9 mouse cellular contexts compared by ENCODE assay signal in genomic region chr11:78397397-78397796, GRCm38 (mm10). TPM values are rescaled to one million over a fixed set of nuclear protein-coding genes. Genes with fewer than 3 reads are reported as not detected.
A peak's percentile ranks its signal among the peaks of the same experiment; 100 is the strongest.
DNase-seq lines count a peak whose midpoint lies in the region; ATAC-seq and TF ChIP-seq lines count a peak whose summit lies in the region.
"Had no signal": no experiment of that assay in that cellular context is flagged by ENCODE, and none has a peak within 500 bp of the region (broad histone marks: within the 10 kb centered on the region; RNA-seq: fewer than 3 reads in every experiment).

No protein-coding gene starts in this region.

- intact Hi-C loops in heart, postnatal 36 days (cut with DNase I), result no loop called here

- TF ChIP-seq EP300 in CH12.LX (IDR thresholded peaks at IDR 0.05; ENCODE audit: low read length), result no peak

- in situ Hi-C loops in CH12.LX (cut with MboI; ENCODE audit: low pct_ligation_motif_present, low pct_unique_long_range_greater_than_20kb, low sequenced_read_pairs), result no loop called here

- TF ChIP-seq POLR2A in CH12.LX (IDR thresholded peaks at IDR 0.05; ENCODE audit: low read depth, low read length), result no peak

- no peak overlapping the region for H3K27ac ChIP-seq in CH12.LX (ENCODE audit: insufficient read depth, low read depth)
- no peak overlapping the region for H3K27ac ChIP-seq in embryonic facial prominence, embryonic 15.5 days (replicated peaks)

- H3K36me3 ChIP-seq in CH12.LX (replicated peaks in 1 of 2; ENCODE audit: control insufficient read depth in 1 of 2, insufficient read depth in 1 of 2, low read length in 1 of 2), result no peaks in the 10 kb centered on the region
- no peaks in the 10 kb centered on the region for H3K36me3 ChIP-seq in embryonic facial prominence, embryonic 15.5 days

- no peak overlapping the region for H3K9ac ChIP-seq in CH12.LX (ENCODE audit: insufficient read depth, low read depth)
- no peak overlapping the region for H3K9ac ChIP-seq in embryonic facial prominence, embryonic 15.5 days

- no peak overlapping the region for H3K4me2 ChIP-seq in CH12.LX (ENCODE audit: insufficient read depth, low read depth, poor library complexity, severe bottlenecking)
- H3K4me2 ChIP-seq in embryonic facial prominence, embryonic 15.5 days (replicated peaks), result peak overlapping the region; percentile 36

- TF ChIP-seq CTCF in CH12.LX (conservative IDR thresholded peaks at IDR 0.05 in 1 of 2, IDR thresholded peaks at IDR 0.05 in 1 of 2; ENCODE audit: low read depth in 2 of 2, low read length in 2 of 2), result peak; percentile 82 to 96

- H3K79me2 ChIP-seq in CH12.LX (replicated peaks; ENCODE audit: control insufficient read depth, extremely low read depth, insufficient read depth, poor library complexity, severe bottlenecking), result no peaks in the 10 kb centered on the region

- H3K9me3 ChIP-seq in CH12.LX (replicated peaks; ENCODE audit: low read length), result no peaks in the 10 kb centered on the region
- H3K9me3 ChIP-seq in embryonic facial prominence, embryonic 15.5 days (replicated peaks), result no peaks in the 10 kb centered on the region

- peaks cover 32% of the 10 kb centered on the region for H3K27me3 ChIP-seq in CH12.LX (replicated peaks)
- no peaks in the 10 kb centered on the region; the same call in 1 of the 2 replicates for H3K27me3 ChIP-seq in embryonic facial prominence, embryonic 15.5 days

- H3K4me3 ChIP-seq in CH12.LX (replicated peaks in 1 of 3; ENCODE audit: low read depth in 2 of 3, low read length in 2 of 3, poor library complexity in 1 of 3), result no peak overlapping the region
- peak overlapping the region; percentile 16; the same call in 1 of the 2 replicates for H3K4me3 ChIP-seq in embryonic facial prominence, embryonic 15.5 days (replicated peaks)

- peak; percentile 84 for DNase-seq in CH12.LX (ENCODE audit: extremely low read depth)
- DNase-seq in adrenal gland, postnatal 36 days, result peak; percentile 84 to 88
- DNase-seq in heart, postnatal 36 days, result peak; percentile 39 to 57
- DNase-seq in layer of hippocampus, adult 9-11 months, result peak; percentile 24
- DNase-seq in lung, postnatal 4 days, result peak; percentile 74 to 85
- DNase-seq in right cerebral cortex, adult 2 months (ENCODE audit: low spot score in 2 of 2), result peak; percentile 30 to 33
- peak; percentile 46 for DNase-seq in urinary bladder, postnatal 10 days (ENCODE audit: low spot score)

- dilution Hi-C loops in CH12.LX (cut with MboI; ENCODE audit: extremely low pct_ligation_motif_present, extremely low pct_unique_long_range_greater_than_20kb, low sequenced_read_pairs), result no loop called here

- peak; percentile 72 for TF ChIP-seq RAD21 in CH12.LX (IDR thresholded peaks at IDR 0.05; ENCODE audit: low read depth, low read length)

- peaks cover 9 to 27% of the 10 kb centered on the region in 2 experiments; a peak in 3 of 4 replicates for H3K4me1 ChIP-seq in CH12.LX (ENCODE audit: control insufficient read depth in 1 of 2, insufficient read depth in 2 of 2)
- H3K4me1 ChIP-seq in embryonic facial prominence, embryonic 15.5 days, result peaks cover 7% of the 10 kb centered on the region

- ATAC-seq in embryonic facial prominence, embryonic 15.5 days (ENCODE audit: insufficient number of reproducible peaks, low FRiP score, low TSS enrichment, low read depth), result 0 out of 2 replicates have a peak, but pooled peaks have one; percentile 3

- WGBS in embryonic facial prominence, embryonic 15.5 days, result 7% methylated on average over 18 of the region's 18 CpGs

TF ChIP-seq in CH12.LX, 34 proteins besides CTCF, POLR2A, EP300 and RAD21:
- TF ChIP-seq UBTF (IDR thresholded peaks at IDR 0.05; ENCODE audit: low read depth, low read length), result no peak
- no peak for TF ChIP-seq ZMIZ1 (IDR thresholded peaks at IDR 0.05; ENCODE audit: low read depth, low read length)
- peak; percentile 25; the same call in 1 of the 2 replicates for TF ChIP-seq ELF1 (IDR thresholded peaks at IDR 0.05; ENCODE audit: low read depth, low read length)
- TF ChIP-seq KAT2A (IDR thresholded peaks at IDR 0.05; ENCODE audit: insufficient replicate concordance, low read length), result no peak
- TF ChIP-seq MXI1 (IDR thresholded peaks at IDR 0.05; ENCODE audit: low read depth, low read length), result no peak
- TF ChIP-seq TCF12 (IDR thresholded peaks at IDR 0.05; ENCODE audit: low read depth, low read length), result 0 out of 2 replicates have a peak, but pooled peaks have one; percentile 22
- no peak for TF ChIP-seq ETS1 (conservative IDR thresholded peaks at IDR 0.05; ENCODE audit: low read depth, low read length)
- TF ChIP-seq E2F4 (IDR thresholded peaks at IDR 0.05; ENCODE audit: insufficient replicate concordance, low read depth, low read length), result no peak
- TF ChIP-seq CHD2 (IDR thresholded peaks at IDR 0.05; ENCODE audit: low read length), result no peak
- no peak for TF ChIP-seq MAFK (IDR thresholded peaks at IDR 0.05; ENCODE audit: insufficient replicate concordance, low read length)
- TF ChIP-seq NELFE (IDR thresholded peaks at IDR 0.05; ENCODE audit: low read depth, low read length), result no peak
- peak; percentile 94 for TF ChIP-seq SMC3 (IDR thresholded peaks at IDR 0.05; ENCODE audit: low read depth, low read length)
- no peak for TF ChIP-seq JUN (IDR thresholded peaks at IDR 0.05; ENCODE audit: insufficient read depth, low read depth, low read length)
- peak; percentile 81 for TF ChIP-seq NRF1 (IDR thresholded peaks at IDR 0.05; ENCODE audit: low read depth, low read length)
- no peak for TF ChIP-seq MYC (IDR thresholded peaks at IDR 0.05; ENCODE audit: low read depth, low read length)
- no peak for TF ChIP-seq HCFC1 (IDR thresholded peaks at IDR 0.05; ENCODE audit: low read depth, low read length)
- TF ChIP-seq MAZ (IDR thresholded peaks at IDR 0.05; ENCODE audit: low read depth, low read length), result no peak
- TF ChIP-seq PAX5 (IDR thresholded peaks at IDR 0.05; ENCODE audit: low read length), result no peak
- TF ChIP-seq TBP (conservative IDR thresholded peaks at IDR 0.05; ENCODE audit: low read depth, low read length), result no peak
- TF ChIP-seq USF1 (IDR thresholded peaks at IDR 0.05; ENCODE audit: low read depth, low read length), result no peak
- no peak for TF ChIP-seq POLR2AphosphoS2 (IDR thresholded peaks at IDR 0.05; ENCODE audit: low read depth, low read length)
- TF ChIP-seq BHLHE40 (IDR thresholded peaks at IDR 0.05; ENCODE audit: low read depth, low read length), result no peak
- no peak for TF ChIP-seq ZKSCAN1 (IDR thresholded peaks at IDR 0.05; ENCODE audit: borderline replicate concordance, low read depth, low read length)

RNA-seq across cellular contexts. Expression of gene Foxn1, which starts 11.0 kb away (rescaled TPM):
- total RNA-seq in CH12.LX (2012; rRNA removed) (not detected in 2 replicates), CH12.LX (2014; rRNA removed) (not detected in 2 replicates)
- polyA plus RNA-seq in CH12.LX (2012; ENCODE audit: insufficient read length, low read depth), result not detected in 2 replicates
- total RNA-seq in adrenal gland, postnatal 36 days (2021), result under 1 TPM in 1 of 2 experiments, not detected in 1; 0.30 TPM
- polyA plus RNA-seq in embryonic facial prominence, embryonic 15.5 days (2015; fragmentation: Nextera tagmentation; extraction: Ambion mirVana), result 4.2 and 4.6 TPM in 2 replicates
- total RNA-seq in heart, postnatal 36 days (2021), result not detected
- polyA plus RNA-seq: large intestine, adult 2 months had no signal

RNA-seq across cellular contexts. Expression of gene Slc13a2, which starts 24.6 kb away (rescaled TPM):
- not detected in 2 replicates for total RNA-seq in CH12.LX (2012; rRNA removed)
- not detected in 2 replicates for total RNA-seq in CH12.LX (2014; rRNA removed)
- polyA plus RNA-seq in CH12.LX (2012; ENCODE audit: insufficient read length, low read depth), result not detected in 2 replicates
- not detected for total RNA-seq in adrenal gland, postnatal 36 days (2021)
- 0.07 and 0.11 TPM in 2 replicates for polyA plus RNA-seq in embryonic facial prominence, embryonic 15.5 days (2015; fragmentation: Nextera tagmentation; extraction: Ambion mirVana)
- not detected for total RNA-seq in heart, postnatal 36 days (2021)

RNA-seq across cellular contexts. Expression of gene Unc119, which starts 54.1 kb away (rescaled TPM):
- total RNA-seq in CH12.LX (2012; rRNA removed) (80.5 and 81.6 TPM in 2 replicates), CH12.LX (2014; rRNA removed) (197 and 227 TPM in 2 replicates)
- 146 and 173 TPM in 2 replicates for polyA plus RNA-seq in CH12.LX (2012; ENCODE audit: insufficient read length, low read depth)
- total RNA-seq in adrenal gland, postnatal 36 days (2021), result 10 to 100 TPM; 32.8 to 37.3 TPM
- polyA plus RNA-seq in embryonic facial prominence, embryonic 15.5 days (2015; fragmentation: Nextera tagmentation; extraction: Ambion mirVana), result 46.9 and 54.2 TPM in 2 replicates
- 1 to 10 TPM; 5.3 to 6.2 TPM for total RNA-seq in heart, postnatal 36 days (2021)

Comparison
In these comparisons a context has a peak if more than half of its experiments do, and no peak if none do; other contexts are left out.
1. DNase-seq: peak in every context shown above with its lines; median percentile 86 in adrenal gland, postnatal 36 days; 84 in CH12.LX; 80 in lung, postnatal 4 days; 48 in heart, postnatal 36 days; 46 in urinary bladder, postnatal 10 days; 32 in right cerebral cortex, adult 2 months; 24 in layer of hippocampus, adult 9-11 months.
2. RNA of gene Unc119, which starts 54.1 kb away (total RNA-seq): 80.5 to 227 TPM in CH12.LX and 32.8 to 37.3 TPM in adrenal gland, postnatal 36 days; 5.3 to 6.2 TPM in heart, postnatal 36 days; every median in the first group is over 4 times any median in the second.